Mouse (Mus musculus): Measurements from ENCODE around the gene Hs6st2.

DNA sequence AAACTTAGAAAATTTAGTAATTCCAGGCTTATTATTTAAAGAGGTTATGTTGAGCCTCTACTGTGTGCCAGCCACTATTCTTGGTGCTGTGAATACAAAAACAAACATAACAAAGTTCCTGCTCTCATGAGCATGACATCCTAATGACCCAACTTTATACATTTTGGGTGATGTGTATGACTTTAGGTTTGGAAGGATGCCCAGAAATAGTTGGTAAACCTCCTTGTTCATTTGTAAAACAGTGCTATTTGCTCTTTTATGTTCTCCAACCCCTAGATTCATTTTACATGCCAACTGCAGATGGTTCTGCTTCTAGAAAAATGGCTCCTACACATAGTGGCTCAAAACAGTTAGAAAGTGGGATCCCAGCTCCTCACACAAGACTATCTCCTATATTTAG is 153.1 kb downstream of the Hs6st2 start:
- no peak for TF ChIP-seq UBTF (IDR thresholded peaks at IDR 0.05; ENCODE audit: borderline replicate concordance, insufficient read depth, low read depth, low read length)
- TF ChIP-seq CTCF (IDR thresholded peaks at IDR 0.05 in 2 of 3, conservative IDR thresholded peaks at IDR 0.05 in 1 of 3; ENCODE audit: control insufficient read depth in 1 of 3, insufficient read depth in 1 of 3, low read depth in 2 of 3, low read length in 3 of 3, poor library complexity in 1 of 3, severe bottlenecking in 1 of 3), result no peak
- TF ChIP-seq RCOR1 (IDR thresholded peaks at IDR 0.05; ENCODE audit: low read depth, low read length), result no peak
- TF ChIP-seq EP300 (IDR thresholded peaks at IDR 0.05; ENCODE audit: low read depth in 1 of 2, low read length in 2 of 2), result no peak
- no peak for TF ChIP-seq NRF1 (IDR thresholded peaks at IDR 0.05; ENCODE audit: insufficient read depth, low read depth, low read length, poor library complexity, severe bottlenecking)

Measured in MEL (cell line).